8 mouse cellular contexts compared by ENCODE assay signal in the genomic region with DNA sequence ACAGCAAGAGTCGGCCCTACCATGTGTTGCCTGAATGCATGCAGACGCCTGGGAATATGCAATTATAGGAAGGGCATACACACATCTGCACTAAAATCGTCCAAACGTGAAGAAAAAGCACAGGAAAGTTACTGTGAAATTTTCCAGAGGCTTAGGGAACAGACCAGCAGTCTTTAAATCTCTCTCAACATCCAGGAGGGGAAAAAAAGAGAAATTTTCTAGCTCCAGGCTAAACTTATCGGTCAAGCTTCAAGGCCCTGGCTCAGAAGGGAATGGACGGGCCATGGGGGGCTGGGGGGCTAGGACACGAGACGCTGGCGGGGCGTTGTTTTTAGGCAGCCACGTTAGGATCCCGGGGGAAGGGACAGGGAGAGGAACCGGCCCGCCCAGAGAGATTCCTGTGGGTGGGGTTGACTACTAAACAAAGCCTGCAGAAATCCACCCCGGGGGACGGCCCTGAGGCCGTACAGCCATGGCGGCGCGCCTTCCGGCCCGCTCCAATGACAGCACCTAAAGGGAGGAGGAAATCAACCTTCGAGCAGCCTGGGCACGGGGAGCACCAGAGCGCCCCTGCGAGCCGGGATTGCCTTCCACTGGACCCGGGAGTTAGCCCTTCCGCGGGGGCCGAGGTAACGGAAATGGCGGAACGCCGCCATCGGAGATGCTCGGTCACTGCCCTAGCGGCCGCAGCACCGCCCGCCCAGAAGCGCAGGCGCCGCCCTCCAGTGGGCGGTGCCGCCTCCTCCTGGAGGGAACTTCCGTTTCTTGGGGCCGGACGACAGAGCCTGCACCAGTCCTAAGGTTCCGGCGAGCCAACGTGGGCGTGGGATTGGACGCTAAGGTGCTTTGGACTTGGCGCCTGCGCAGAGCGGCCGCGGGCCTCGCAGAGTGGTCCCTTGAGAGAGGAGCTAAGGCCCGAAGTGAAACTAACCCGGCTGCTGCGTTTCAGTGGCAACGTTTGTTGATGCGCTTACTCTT. TPM values are rescaled to one million over a fixed set of nuclear protein-coding genes. Genes with fewer than 3 reads are reported as not detected.
DNase-seq lines count a peak whose midpoint lies in the region; ATAC-seq lines count a peak whose summit lies in the region.

No protein-coding gene starts in this region.

- peak overlapping the region; percentile 47 for H3K4me2 ChIP-seq in intestine, embryonic 14.5 days (ENCODE audit: low read length)

- no peaks in the 10 kb centered on the region for H3K9me3 ChIP-seq in intestine, embryonic 14.5 days (ENCODE audit: control insufficient read depth, low read length)

- no peaks in the 10 kb centered on the region for H3K27me3 ChIP-seq in intestine, embryonic 14.5 days (replicated peaks; ENCODE audit: control insufficient read depth, insufficient read depth, low read length)

- peak overlapping the region; percentile 98 for H3K27ac ChIP-seq in intestine, embryonic 14.5 days (ENCODE audit: low read depth)

- H3K4me1 ChIP-seq in intestine, embryonic 14.5 days (replicated peaks; ENCODE audit: control insufficient read depth, insufficient read depth, low read length), result no peaks in the 10 kb centered on the region

- intact Hi-C loops in gastrocnemius, postnatal 14 days (cut with DNase I; ENCODE audit: low total_unique reads), result no loop called here
- intact Hi-C loops in left cerebral cortex, postnatal 14 days (cut with DNase I), result no loop called here

- DNase-seq in adrenal gland, adult (ENCODE audit: inconsistent age in 2 of 2, low spot score in 1 of 2), result peak; percentile 94 to 97
- DNase-seq in embryo, embryonic 10.5 days (ENCODE audit: low spot score), result peak; percentile 94
- DNase-seq in gastrocnemius, postnatal 14 days, result peak; percentile 95
- DNase-seq in intestine, embryonic 14.5 days (ENCODE audit: low spot score), result peak; percentile 87
- peak; percentile 89 to 94 for DNase-seq in left cerebral cortex, postnatal 14 days (ENCODE audit: low spot score in 2 of 2)
- peak; percentile 95 for DNase-seq in mesoderm, embryonic 11.5 days (ENCODE audit: low read depth, low spot score)
- DNase-seq in right cerebral cortex, postnatal 36 days (ENCODE audit: low spot score in 2 of 2), result peak; percentile 88
- DNase-seq in yolk sac, embryonic 10.5 days (ENCODE audit: low spot score), result peak; percentile 90

- H3K9ac ChIP-seq in intestine, embryonic 14.5 days (ENCODE audit: low read length), result peak overlapping the region; percentile 80

- WGBS in intestine, embryonic 14.5 days, result 8% methylated on average over 52 of the region's 65 CpGs

- peak overlapping the region; percentile 53 for H3K4me3 ChIP-seq in intestine, embryonic 14.5 days (ENCODE audit: low read depth, low read length)

- peak; percentile 98 for ATAC-seq in intestine, embryonic 14.5 days (replicated peaks; ENCODE audit: low FRiP score, low TSS enrichment, low read depth)

- no peaks in the 10 kb centered on the region for H3K36me3 ChIP-seq in intestine, embryonic 14.5 days (ENCODE audit: control insufficient read depth, insufficient read depth, low read length)

RNA-seq across cellular contexts. Expression of a gene that starts 8.3 kb away (rescaled TPM):
- total RNA-seq in gastrocnemius, postnatal 14 days (2021), result 1 to 10 TPM; 3.3 to 4.3 TPM
- polyA plus RNA-seq in intestine, embryonic 14.5 days (2014; fragmentation: Nextera tagmentation; extraction: Ambion mirVana), result 5.5 and 7.2 TPM in 2 replicates
- 1 to 10 TPM; 1.6 to 2.5 TPM for total RNA-seq in left cerebral cortex, postnatal 14 days (2021)

RNA-seq across cellular contexts. Expression of a gene that starts 30.4 kb away (rescaled TPM):
- total RNA-seq in gastrocnemius, postnatal 14 days (2021), result 10 to 100 TPM; 17.4 to 22.2 TPM
- 55.2 and 58.0 TPM in 2 replicates for polyA plus RNA-seq in intestine, embryonic 14.5 days (2014; fragmentation: Nextera tagmentation; extraction: Ambion mirVana)
- 10 to 100 TPM; 35.3 to 36.2 TPM for total RNA-seq in left cerebral cortex, postnatal 14 days (2021)

Comparison
In these comparisons a context has a peak if more than half of its experiments do, and no peak if none do; other contexts are left out.
1. Peak in every context shown above with its lines: DNase-seq, ATAC-seq, H3K4me3 ChIP-seq and H3K27ac ChIP-seq.